Mouse (Mus musculus): ENCODE results near the gene Carm1.
"Not testable (repeated sequence)": the region's sequence is repeated elsewhere in the genome, so short reads cannot be mapped to it uniquely, and the experiment has no call there.

The Carm1 gene

GRCm38 (mm10) chr9:21537009-21537408, 9.7 kb upstream of the Carm1 start:
- DNase-seq (ENCODE audit: low read depth) = no peak

- no peak for DNase-seq (ENCODE audit: low read depth)
These were observed 6.5 kb upstream of the Carm1 start for GRCm38 (mm10) chr9:21539981-21540753.

- not testable (repeated sequence) for DNase-seq (ENCODE audit: low read depth)
These were observed 4.7 kb upstream of the Carm1 start for GRCm38 (mm10) chr9:21542001-21542400.

DNA sequence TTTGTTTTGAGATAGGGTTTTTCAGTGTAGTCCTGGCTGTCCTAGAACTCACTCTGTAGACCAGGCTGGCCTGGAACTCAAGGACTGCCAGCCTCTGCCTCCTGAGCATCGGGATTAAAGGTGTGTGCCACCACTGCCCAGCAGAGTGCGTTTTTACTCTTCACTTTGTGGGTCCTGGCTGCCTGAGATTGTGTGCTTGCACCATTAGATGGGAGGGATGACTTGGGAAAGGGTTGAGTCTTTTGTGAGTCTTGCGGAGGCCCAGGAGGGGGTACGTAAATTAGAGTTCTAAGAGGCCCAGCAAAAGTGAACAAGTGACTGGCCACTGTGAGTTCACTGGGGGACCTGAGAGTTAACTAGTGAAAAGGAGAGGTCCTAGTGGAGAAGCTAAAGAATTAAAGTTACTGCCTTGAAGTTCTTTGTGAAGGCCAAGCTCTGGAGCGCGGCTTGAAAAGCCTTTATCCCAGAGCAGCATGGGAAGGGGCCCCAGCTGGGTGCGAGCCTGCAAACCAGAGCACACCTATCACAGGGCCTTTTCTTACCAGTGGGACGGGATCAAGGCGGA, 1.3 kb upstream of the Carm1 start:
- no peak for DNase-seq (ENCODE audit: low read depth)

DNA sequence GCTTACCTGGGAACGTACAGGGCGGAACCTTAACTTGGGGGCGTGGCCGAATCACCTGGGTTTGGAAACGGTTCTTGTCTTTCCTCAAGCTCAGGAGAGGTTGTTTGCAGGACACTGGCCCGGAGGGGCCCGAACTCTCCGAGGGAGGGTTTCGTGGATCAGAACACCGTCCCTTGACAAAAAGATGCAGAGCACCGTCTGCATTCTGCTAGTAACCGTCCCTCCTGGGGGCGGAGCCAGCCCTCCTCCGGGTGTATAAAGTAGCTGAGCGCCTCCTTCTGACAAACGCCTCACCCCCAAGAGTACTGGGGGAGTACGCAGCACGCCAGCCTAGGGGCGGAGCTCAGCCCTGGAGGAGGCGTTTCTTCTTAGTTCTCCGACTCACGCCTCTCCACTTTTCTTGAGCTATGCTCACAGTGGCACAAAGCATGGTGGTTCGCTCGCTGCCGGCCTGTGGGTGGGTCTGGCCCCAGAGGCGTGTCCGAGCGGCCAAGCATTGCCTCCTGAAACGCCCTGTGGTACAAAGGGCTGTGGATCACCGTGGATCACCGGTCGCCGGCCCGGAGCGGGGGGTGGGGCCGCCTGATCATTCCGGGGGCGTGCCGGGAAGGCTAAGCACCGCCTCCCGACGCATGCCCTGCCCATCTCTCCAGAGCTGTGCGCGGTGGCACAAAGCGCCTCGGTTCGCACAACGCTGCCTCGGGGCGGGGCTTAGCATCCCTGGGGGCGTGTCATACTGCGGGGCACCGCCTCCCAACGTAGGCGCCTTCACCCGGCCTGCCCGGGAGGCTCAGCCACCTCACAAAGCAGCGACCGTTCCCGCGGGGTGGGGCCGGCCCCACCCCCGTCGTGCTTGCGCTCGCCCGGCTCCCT, 542 bp upstream of the Carm1 start:
- peak; percentile 97 for DNase-seq (ENCODE audit: low read depth)

- DNase-seq (ENCODE audit: low read depth) = no peak
These were observed 614 bp downstream of the Carm1 start for GRCm38 (mm10) chr9:21547075-21547941.

DNA sequence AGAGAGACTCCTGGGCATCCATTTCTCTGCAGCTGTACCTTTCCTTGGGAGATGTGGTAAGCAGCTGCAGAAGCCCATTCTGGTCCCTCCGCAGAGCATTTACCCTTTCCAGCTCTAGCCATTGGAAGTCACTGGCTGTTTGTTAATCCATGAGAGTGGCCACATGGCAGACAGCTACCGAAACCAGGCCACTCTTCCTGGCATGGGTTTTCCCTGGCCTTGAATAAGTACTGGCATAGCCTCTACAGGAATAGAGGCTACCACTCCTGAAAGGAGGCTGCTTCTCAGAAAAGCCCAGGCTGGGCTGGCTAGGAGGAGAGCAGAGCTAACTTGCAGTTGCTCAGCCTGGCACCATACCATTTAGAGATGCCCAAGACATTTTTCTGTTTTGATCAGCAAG, 4.4 kb downstream of the Carm1 start:
- DNase-seq (ENCODE audit: low read depth) = no peak

GRCm38 (mm10) chr9:21553607-21554273, 7.0 kb downstream of the Carm1 start:
- no peak for DNase-seq (ENCODE audit: low read depth)

DNA sequence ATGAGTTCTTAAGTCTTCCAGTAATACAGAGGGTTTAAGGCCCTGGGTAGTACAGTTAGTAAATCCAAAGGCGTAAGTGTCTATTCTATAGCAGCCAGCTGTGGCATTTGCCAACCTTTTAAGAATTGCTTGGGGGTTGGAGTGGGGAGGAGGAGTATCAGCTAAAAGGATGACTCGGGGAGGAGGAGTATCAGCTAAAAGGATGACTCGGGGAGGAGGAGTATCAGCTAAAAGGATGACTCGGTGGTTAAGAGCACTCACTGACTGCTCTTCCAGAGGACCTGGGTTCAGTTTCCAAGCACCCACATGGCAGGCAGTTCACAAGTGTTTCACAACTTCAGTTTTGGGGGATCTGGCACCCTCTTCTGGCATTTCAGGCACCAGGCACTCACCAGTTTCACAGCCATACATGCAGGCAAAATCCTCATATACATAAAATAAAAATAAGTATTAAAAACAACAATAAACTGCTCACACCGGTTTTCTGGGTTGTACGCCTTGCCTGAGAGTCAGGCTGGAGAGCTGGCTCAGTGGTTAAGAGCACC, 8.6 kb downstream of the Carm1 start:
- no peak for DNase-seq (ENCODE audit: low read depth)

- no peak for DNase-seq (ENCODE audit: low read depth)
These were observed 10.3 kb downstream of the Carm1 start for GRCm38 (mm10) chr9:21556996-21557395.

DNA sequence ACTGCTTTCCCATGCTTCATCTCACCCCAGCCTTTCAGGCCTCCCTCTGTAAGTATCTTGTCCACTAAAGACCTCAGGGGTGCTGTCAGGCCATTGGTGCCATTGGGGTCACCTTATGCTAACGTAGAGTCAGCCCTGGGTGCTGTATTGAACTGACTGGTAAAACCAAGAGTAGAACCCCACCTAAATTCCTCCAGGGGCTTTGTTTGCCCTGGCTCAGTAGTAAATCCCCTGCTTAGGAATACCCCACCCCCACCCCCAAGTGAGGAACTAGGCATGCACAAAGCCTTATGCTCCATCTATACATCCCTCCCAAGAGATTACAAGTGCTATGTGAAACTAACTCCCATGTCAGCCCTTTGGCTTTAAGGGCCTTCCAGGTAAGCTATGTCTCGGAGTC, 10.9 kb downstream of the Carm1 start:
- DNase-seq (ENCODE audit: low read depth) = no peak

GRCm38 (mm10) chr9:21558366-21558765, 11.7 kb downstream of the Carm1 start:
- DNase-seq (ENCODE audit: low read depth) = peak; percentile 81

DNA sequence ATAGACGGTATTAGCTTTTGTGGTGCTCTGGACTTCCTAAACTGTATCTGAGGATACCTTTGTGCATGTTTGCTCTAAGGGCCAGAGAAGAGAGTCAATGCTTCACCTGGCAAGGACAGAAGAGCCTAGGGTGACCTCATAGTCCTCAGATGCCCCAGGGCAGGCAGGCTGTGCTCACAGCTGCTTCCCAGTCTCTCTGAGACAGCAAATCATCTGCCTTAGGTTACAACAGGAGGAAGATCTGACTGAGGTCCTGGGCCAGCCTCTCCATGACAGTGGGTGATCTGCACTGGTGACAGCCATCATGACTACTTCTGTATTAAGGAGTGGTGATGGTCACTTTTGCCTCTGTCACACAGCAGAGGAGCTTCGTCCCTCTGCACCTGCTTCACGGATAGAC, 12.5 kb downstream of the Carm1 start:
- no peak for DNase-seq (ENCODE audit: low read depth)

- DNase-seq (ENCODE audit: low read depth) = no peak
These were observed 17.7 kb downstream of the Carm1 start for GRCm38 (mm10) chr9:21564420-21564819.

GRCm38 (mm10) chr9:21565004-21565586, 18.4 kb downstream of the Carm1 start:
- DNase-seq (ENCODE audit: low read depth) = no peak

DNA sequence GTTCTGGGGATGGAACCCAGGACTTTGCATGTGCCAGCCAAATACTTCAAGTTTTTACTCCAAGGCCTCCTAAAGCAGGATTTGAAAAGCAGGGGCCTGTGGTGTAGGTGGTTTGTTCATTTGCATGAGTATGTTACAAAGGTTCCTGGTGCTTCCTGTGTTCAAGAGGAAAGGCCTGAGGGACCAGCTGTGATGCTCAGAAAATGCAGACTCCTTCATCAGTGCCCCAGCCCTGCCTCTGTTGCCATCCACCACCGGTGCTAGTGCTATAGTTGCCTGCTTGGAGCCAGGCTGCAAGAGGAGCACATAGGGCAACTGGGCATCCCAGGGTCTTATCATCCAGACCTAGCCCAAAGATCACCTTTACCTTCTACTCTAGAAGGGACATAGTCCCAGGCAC, 19.8 kb downstream of the Carm1 start:
- DNase-seq (ENCODE audit: low read depth) = no peak

GRCm38 (mm10) chr9:21567051-21567450, 20.4 kb downstream of the Carm1 start:
- no peak for DNase-seq (ENCODE audit: low read depth)

GRCm38 (mm10) chr9:21568657-21569255, 22.1 kb downstream of the Carm1 start:
- no peak for DNase-seq (ENCODE audit: low read depth)

DNA sequence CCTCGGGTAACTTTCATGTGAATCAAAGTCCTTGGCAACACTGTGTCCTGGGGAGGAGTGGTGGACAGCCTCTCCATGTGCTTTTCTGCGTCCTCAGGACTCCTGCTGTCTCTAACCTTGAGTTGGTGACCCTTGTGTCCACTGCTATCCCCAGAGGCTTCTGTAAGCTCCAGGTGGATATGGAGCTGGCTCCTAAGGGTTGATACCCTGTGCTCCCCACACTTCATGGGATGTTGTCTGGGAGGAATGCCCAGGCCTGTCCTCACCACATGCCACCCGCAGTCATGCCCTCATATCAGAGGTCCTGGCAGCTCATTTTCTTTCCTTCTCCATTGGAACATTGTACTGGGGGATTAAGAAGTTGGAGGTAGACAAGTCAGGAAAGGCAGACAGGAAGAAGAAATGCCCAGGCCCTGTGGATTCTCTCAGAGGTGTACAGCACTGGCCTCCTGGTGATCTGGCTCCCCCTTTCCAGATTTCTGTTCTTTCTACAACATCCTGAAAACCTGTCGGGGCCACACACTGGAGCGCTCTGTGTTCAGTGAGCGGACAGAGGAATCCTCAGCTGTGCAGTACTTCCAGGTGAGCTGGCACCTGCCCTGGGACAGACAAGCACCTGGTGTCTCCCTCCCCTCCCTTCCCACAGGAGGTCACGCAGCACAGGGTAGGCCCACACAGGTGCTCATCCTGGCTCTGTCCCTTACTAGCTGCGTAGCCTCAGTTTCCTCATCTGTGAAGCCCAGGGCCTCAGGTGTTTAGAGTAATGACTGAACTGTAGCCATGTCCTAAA, 27.5 kb downstream of the Carm1 start:
- DNase-seq (ENCODE audit: low read depth) = no peak

Data from c-Kit-positive CD71-positive TER-119-negative erythroid progenitor cells, embryonic 14.5 days (primary cell).